Mouse (Mus musculus) c-Kit-positive CD71-negative TER-119-negative erythroid progenitor cells, embryonic 14.5 days (primary cell): Measurements from ENCODE around the gene Clic1.

Experiments used
- DNase-seq: peaks from one replicate; pipeline ENCODE4 v3.0.0-alpha.2; 2013; ENCODE audit warnings: low read depth

Gene Clic1

GRCm38 (mm10) chr17:35045807-35046680 is 3.7 kb upstream of the Clic1 start:
- DNase-seq = no peak

GRCm38 (mm10) chr17:35046681-35047455 is 2.9 kb upstream of the Clic1 start, which contains the start of gene Msh5:
TSS of gene Msh5 (minus strand) at chr17:35046745.
- DNase-seq = peak; percentile 98

- no peak for DNase-seq
Measured at GRCm38 (mm10) chr17:35047688-35048087, 2.1 kb upstream of the Clic1 start.

- DNase-seq = no peak
Measured at GRCm38 (mm10) chr17:35048149-35048931, 1.4 kb upstream of the Clic1 start.

- DNase-seq = no peak
Measured at GRCm38 (mm10) chr17:35048932-35049440, 780 bp upstream of the Clic1 start.

GRCm38 (mm10) chr17:35050126-35050750 is 472 bp downstream of the Clic1 start:
- DNase-seq = no peak

GRCm38 (mm10) chr17:35051156-35052086 is 1.7 kb downstream of the Clic1 start:
- DNase-seq = peak; percentile 90

- no peak for DNase-seq
Measured at GRCm38 (mm10) chr17:35052271-35052798, 2.6 kb downstream of the Clic1 start.

- no peak for DNase-seq
Measured at GRCm38 (mm10) chr17:35055691-35056495, 6.1 kb downstream of the Clic1 start.

GRCm38 (mm10) chr17:35057090-35057489 is 7.3 kb downstream of the Clic1 start:
- no peak for DNase-seq

- no peak for DNase-seq
Measured at GRCm38 (mm10) chr17:35058316-35058715, 8.6 kb downstream of the Clic1 start.

- DNase-seq = no peak
Measured at GRCm38 (mm10) chr17:35058911-35059892, 9.4 kb downstream of the Clic1 start, which contains the start of gene Ddah2. TSS of gene Ddah2 (plus strand) at chr17:35059035.

GRCm38 (mm10) chr17:35060071-35060470 is 10.3 kb downstream of the Clic1 start:
- no peak for DNase-seq

GRCm38 (mm10) chr17:35060737-35061297 is 11.1 kb downstream of the Clic1 start:
- DNase-seq = no peak

- no peak for DNase-seq
Measured at GRCm38 (mm10) chr17:35061299-35061698, 11.5 kb downstream of the Clic1 start.

- DNase-seq = no peak
Measured at GRCm38 (mm10) chr17:35063466-35063865, 13.7 kb downstream of the Clic1 start.

GRCm38 (mm10) chr17:35064378-35064877 is 14.7 kb downstream of the Clic1 start:
- no peak for DNase-seq
